Mouse (Mus musculus) pancreas, adult 10 weeks (tissue): ENCODE results near the gene Hoxd12. TPM values are rescaled to one million over a fixed set of nuclear protein-coding genes. Genes with fewer than 3 reads are reported as not detected.

Source experiments
- polyA plus RNA-seq: library from polyadenylated mRNA; stranded (reverse); fragments of 350-450 nt; fragmentation: Illumina TruSeq; extraction: RNeasy Lipid Tissue Mini Kit (QIAGEN cat#74804); gene quantifications from one replicate; pipeline ENCODE4 v1.2.3, GENCODE M21; 2015; ENCODE audit warnings: low read depth, low replicate concordance; ENCODE audit not compliant: insufficient read depth

Gene Hoxd12
- not detected for polyA plus RNA-seq

GRCm38 (mm10) chr2:74674881-74675665 is at the start of gene Hoxd12:
TSS of gene Hoxd12 (plus strand) at chr2:74675013.

GRCm38 (mm10) chr2:74659507-74660005 is 15.3 kb upstream of the Hoxd12 start, which contains the start of gene Evx2:
TSS of gene Evx2 (minus strand) at chr2:74659557.

DNA sequence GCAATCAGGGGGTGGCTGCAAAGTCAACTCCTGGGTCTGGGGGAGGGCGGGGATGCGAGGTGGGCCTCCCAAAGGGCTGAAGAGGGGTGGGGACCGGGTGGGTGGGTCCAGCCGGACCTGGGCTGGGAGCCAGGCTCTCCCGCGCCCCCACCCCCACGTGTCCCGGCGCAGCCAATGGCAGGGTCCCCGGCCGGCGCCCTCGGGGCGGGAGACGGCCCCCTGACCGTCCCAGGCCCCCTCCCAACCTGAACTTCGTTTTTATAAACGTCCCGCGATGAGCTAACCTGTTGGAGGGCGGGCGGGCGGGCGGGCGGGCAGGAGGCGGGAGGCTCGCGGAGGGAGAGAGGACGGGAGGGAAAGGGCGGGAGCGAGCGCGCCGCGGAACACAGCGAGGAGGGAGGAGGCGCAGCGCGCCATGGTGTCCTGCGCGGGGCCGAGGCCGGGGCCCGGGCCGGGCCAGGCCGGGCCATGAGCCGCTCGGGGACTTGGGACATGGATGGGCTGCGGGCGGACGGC is 6.9 kb upstream of the Hoxd12 start, which contains the start of gene Hoxd13:
Gene Hoxd13, plus strand, starts transcription at position 469 of the 516 bp plus-strand sequence.

GRCm38 (mm10) chr2:74678891-74679595 is 4.2 kb downstream of the Hoxd12 start, which contains the start of gene Hoxd11:
TSS of gene Hoxd11 (plus strand) at chr2:74679557.

DNA sequence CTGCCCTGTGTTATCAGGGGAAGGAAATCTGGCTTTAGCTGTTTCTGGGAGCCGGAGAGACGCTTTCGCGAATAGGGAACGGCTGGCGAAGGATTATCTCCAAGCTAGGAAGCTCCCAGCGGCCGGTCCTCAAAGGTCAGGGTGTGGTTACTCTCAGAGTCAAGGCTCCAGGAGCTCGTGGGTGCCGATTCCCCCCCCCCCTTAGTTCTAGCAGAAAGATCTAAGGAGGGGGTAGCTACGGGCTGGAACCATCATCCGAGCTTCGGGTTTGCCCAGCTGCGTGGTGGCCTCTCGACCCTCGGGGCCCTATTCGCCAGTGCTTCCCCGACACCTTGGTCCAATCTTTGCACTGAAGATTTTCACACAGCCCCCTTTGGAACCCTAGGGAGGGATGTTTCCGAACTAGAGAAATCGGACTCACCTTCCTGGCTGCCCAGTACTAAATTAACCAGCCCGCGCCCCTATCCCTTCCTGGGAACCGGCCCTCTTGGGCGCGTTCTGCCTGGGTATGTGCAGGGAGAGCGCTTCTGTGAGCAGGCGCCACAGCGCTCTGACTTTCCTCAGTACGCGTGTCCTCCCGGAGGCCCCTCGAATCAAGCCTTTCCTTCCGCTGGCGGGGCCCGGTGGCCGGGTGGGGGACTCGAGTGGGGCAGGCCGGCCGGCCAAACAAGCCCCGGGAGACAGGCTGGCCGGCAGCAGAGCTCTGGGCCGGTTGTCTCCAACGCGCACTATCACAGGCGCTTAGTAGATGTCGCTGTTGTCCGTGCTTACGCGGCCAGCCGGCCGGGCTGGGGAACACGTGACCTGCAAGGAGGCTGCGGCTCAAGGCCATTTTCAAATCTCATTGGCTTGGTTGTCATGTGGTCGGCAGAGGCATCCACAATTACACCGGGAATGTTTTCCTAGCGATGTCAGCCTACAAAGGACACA is 16.5 kb downstream of the Hoxd12 start, which contains the start of gene Hoxd10:
Gene Hoxd10, plus strand, starts transcription at position 903 of the 930 bp plus-strand sequence.

DNA sequence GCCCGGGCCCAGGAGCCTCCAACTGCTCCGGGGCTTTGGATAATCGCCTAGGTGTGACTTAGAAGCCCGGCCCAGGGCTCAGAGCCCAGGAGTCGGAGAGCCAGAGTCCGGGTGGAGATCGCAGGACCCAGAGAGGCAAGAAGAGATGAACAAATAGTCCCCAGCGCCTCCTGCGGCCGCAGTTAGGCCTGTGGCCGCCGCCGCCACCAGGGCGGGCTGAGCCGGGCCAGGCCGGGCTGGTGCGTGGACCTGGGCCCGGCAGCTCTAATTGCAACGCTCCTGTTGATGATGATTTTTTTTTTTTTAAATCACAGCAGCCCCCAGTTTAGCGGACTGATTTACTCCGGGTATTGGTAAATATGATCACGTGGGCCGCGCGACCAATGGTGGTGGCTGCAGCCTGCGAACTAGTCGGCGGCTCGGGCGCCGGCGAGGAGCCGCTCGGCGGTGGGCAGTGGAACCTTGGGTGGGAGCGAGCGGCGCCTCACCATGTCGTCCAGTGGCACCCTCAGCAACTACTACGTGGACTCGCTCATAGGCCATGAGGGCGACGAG is 22.8 kb downstream of the Hoxd12 start, which contains the start of gene Hoxd9:
Gene Hoxd9, plus strand, starts transcription at position 161 of the 555 bp plus-strand sequence.

DNA sequence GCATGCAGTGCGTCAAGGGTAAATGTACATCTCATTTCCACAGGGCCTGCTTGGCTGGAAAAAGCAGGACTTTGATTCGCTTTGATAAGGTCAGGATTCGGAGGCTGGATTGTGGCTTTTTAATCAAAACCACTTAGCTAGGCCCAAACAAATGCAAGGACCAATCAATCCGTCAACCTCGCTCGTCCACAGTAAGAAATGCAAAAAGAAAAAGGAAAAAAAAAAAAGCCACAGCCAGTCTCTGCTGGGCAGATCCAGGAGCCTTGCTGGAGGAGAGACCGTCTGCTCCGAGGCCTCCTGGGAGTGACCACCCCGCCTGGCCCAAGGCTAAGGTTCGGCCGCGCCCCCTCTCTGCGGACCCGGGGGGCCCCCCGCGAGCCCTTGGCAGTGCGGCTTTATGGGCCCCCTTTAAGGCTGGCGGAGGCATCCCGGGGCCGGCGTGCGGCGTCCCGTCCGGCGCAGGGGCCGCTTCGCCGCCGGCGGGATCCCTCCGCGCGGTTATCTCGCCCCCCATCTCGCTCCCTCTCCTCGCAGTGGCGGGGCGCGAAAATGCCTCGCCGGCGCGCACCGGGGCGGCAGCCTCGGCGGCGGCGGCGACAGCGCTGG is 29.7 kb downstream of the Hoxd12 start, which contains the start of gene Hoxd8:
Gene Hoxd8, plus strand, starts transcription at position 223 of the 606 bp plus-strand sequence.

GRCm38 (mm10) chr2:74711721-74712621 is 37.2 kb downstream of the Hoxd12 start, which contains the start of the genes Hoxd3 and Hoxd4:
TSS of gene Hoxd3 (plus strand) at chr2:74711927.
TSS of gene Hoxd4 (plus strand) at chr2:74711929.

GRCm38 (mm10) chr2:74726551-74726950 is 51.7 kb downstream of the Hoxd12 start, which contains the start of gene Gm28230:
TSS of gene Gm28230 (plus strand) at chr2:74726728.

Other genes starting within 250 kb of the Hoxd12 start
- 2.7 TPM for gene Lnpk, start 95.6 kb upstream of the Hoxd12 start, polyA plus RNA-seq
- not detected for gene Evx2, start 15.5 kb upstream of the Hoxd12 start, polyA plus RNA-seq
- gene Hoxd13, start 6.7 kb upstream of the Hoxd12 start, polyA plus RNA-seq = not detected
- not detected for gene Hoxd11, start 4.5 kb downstream of the Hoxd12 start, polyA plus RNA-seq
- gene Hoxd10, start 16.9 kb downstream of the Hoxd12 start, polyA plus RNA-seq = not detected
- 0.50 TPM for gene Hoxd9, start 22.7 kb downstream of the Hoxd12 start, polyA plus RNA-seq
- gene Hoxd8, start 29.6 kb downstream of the Hoxd12 start, polyA plus RNA-seq = 4.5 TPM
- gene Hoxd3, start 36.9 kb downstream of the Hoxd12 start, polyA plus RNA-seq = not detected
- 1.6 TPM for gene Hoxd4, start 36.9 kb downstream of the Hoxd12 start, polyA plus RNA-seq
- gene Gm28230, start 51.7 kb downstream of the Hoxd12 start, polyA plus RNA-seq = 0.35 TPM
- gene Hoxd1, start 88.0 kb downstream of the Hoxd12 start, polyA plus RNA-seq = not detected
- gene Mtx2, start 150.8 kb downstream of the Hoxd12 start, polyA plus RNA-seq = 7.6 TPM